Mouse (Mus musculus) lung, postnatal 0 days (tissue): Measurements from ENCODE around the gene Agpat2. TPM values are rescaled to one million over a fixed set of nuclear protein-coding genes. Genes with fewer than 3 reads are reported as not detected.

Experiments used
- ATAC-seq: fragments of 200-750 bp; cut with Nextera tagmentation; 2 replicates; pipeline ENCODE4 v1.8.0; 2017; ENCODE audit warnings: moderate library complexity
- DNase-seq: peaks from one replicate; pipeline ENCODE4 v3.0.0-alpha.2; 2016; ENCODE audit warnings: low spot score
- H3K27ac ChIP-seq: fragments of 300-500 bp; sonication (generic); 2 replicates; pipeline ENCODE4 v1.5.1; 2014; ENCODE audit warnings: antibody characterized with exemption, mild to moderate bottlenecking, low read length, mixed read lengths
- H3K27me3 ChIP-seq: fragments of 300-500 bp; sonication (generic); replicated peaks from 2 replicates; pipeline ENCODE4 v1.6.1; 2014; ENCODE audit warnings: low read length, mixed read lengths; ENCODE audit not compliant: insufficient read depth
- H3K36me3 ChIP-seq: fragments of 300-500 bp; sonication (generic); 2 replicates; pipeline ENCODE4 v1.6.1; 2014; ENCODE audit warnings: low read length, mixed read lengths; ENCODE audit not compliant: insufficient read depth
- H3K4me1 ChIP-seq: fragments of 300-500 bp; sonication (generic); 2 replicates; pipeline ENCODE4 v1.6.1; 2014; ENCODE audit warnings: antibody characterized with exemption, low read depth, low read length, mixed read lengths; ENCODE audit not compliant: insufficient read depth
- H3K4me2 ChIP-seq: fragments of 300-500 bp; sonication (generic); replicated peaks from 2 replicates; pipeline ENCODE4 v1.6.1; 2014; ENCODE audit warnings: low read depth, mild to moderate bottlenecking, low read length, moderate library complexity, mixed read lengths
- H3K4me3 ChIP-seq: fragments of 300-500 bp; sonication (generic); 2 replicates; pipeline ENCODE4 v1.5.1; 2014; ENCODE audit warnings: low read depth, low read length
- H3K9ac ChIP-seq: fragments of 300-500 bp; sonication (generic); replicated peaks from 2 replicates; pipeline ENCODE4 v1.6.1; 2014; ENCODE audit warnings: low read depth, mild to moderate bottlenecking
- H3K9me3 ChIP-seq: fragments of 300-500 bp; sonication (generic); 2 replicates; pipeline ENCODE4 v1.6.1; 2016; ENCODE audit warnings: low read length, mixed read lengths
- CTCF ChIP-seq: IDR thresholded peaks from 2 replicates; pipeline ENCODE4 v1.5.1; 2016; ENCODE audit warnings: antibody characterized with exemption, mild to moderate bottlenecking
- EP300 ChIP-seq: IDR thresholded peaks from 2 replicates; pipeline ENCODE4 v1.6.1; 2016; ENCODE audit warnings: antibody characterized with exemption, mild to moderate bottlenecking, control low read depth
- WGBS: fragments of 180-500 bp; shearing (Covaris S2); extraction: QIAGEN DNeasy Blood & Tissue Kit; methylation state at CpG from one replicate; pipeline ENCODE4 v1.1.7; 2014; 5-methylcytosine and 5-hydroxymethylcytosine counted together
- polyA plus RNA-seq: library from polyadenylated mRNA; unstranded; fragments of >200 nt; fragmentation: Nextera tagmentation; extraction: Ambion mirVana; gene quantifications from 2 replicates; pipeline ENCODE4 v1.2.1, GENCODE M21; 2015

Gene Agpat2
- polyA plus RNA-seq, 1 experiment from 2014 or later, result 72.8 TPM

- Histone ChIP-seq H3K4me2 (peak overlapping the region; percentile 74), H3K27me3 (no peaks in the 10 kb centered on the region), H3K27ac (peak overlapping the region; percentile 91; the same call in 1 of the 2 replicates), H3K9ac (peak overlapping the region; percentile 79), H3K4me1 (peaks cover 6% of the 10 kb centered on the region; the same call in 1 of the 2 replicates), H3K4me3 (peak overlapping the region; percentile 58), H3K9me3 (no peaks in the 10 kb centered on the region), H3K36me3 (peaks cover 28% of the 10 kb centered on the region)
- ATAC-seq (no peak), DNase-seq (no peak)
- TF ChIP-seq CTCF (no peak), EP300 (no peak)
- 82% methylated on average over 7 of the region's 7 CpGs for WGBS
Observed at GRCm38 (mm10) chr2:26590282-26590681, 13.9 kb downstream of the Agpat2 start.

- H3K4me3 ChIP-seq, result peak overlapping the region; percentile 58
- no peaks in the 10 kb centered on the region for H3K27me3 ChIP-seq
- H3K4me2 ChIP-seq, result peak overlapping the region; percentile 74
- DNase-seq (no peak), ATAC-seq (no peak)
- peak overlapping the region; percentile 91 for H3K27ac ChIP-seq
- 77% methylated on average over 10 of the region's 10 CpGs for WGBS
- peak overlapping the region; percentile 79 for H3K9ac ChIP-seq
- H3K4me1 ChIP-seq, result peaks cover 6% of the 10 kb centered on the region; the same call in 1 of the 2 replicates
- no peaks in the 10 kb centered on the region for H3K9me3 ChIP-seq
- TF ChIP-seq EP300, result no peak
- TF ChIP-seq CTCF, result no peak
- H3K36me3 ChIP-seq, result peaks cover 19% of the 10 kb centered on the region
Observed at GRCm38 (mm10) chr2:26589284-26589683, 14.9 kb downstream of the Agpat2 start.

GRCm38 (mm10) chr2:26588573-26588972 is 15.6 kb downstream of the Agpat2 start:
- Histone ChIP-seq H3K9ac (peak overlapping the region; percentile 79), H3K4me3 (peak overlapping the region; percentile 58), H3K9me3 (no peaks in the 10 kb centered on the region), H3K27ac (peak overlapping the region; percentile 91), H3K4me1 (peaks cover 6% of the 10 kb centered on the region; the same call in 1 of the 2 replicates), H3K36me3 (peaks cover 19% of the 10 kb centered on the region), H3K27me3 (no peaks in the 10 kb centered on the region), H3K4me2 (peak overlapping the region; percentile 74)
- WGBS, result 24% methylated on average over 4 of the region's 4 CpGs
- DNase-seq (no peak), ATAC-seq (no peak)
- TF ChIP-seq EP300, result no peak
- TF ChIP-seq CTCF, result no peak

- ATAC-seq (peak; percentile 4), DNase-seq (peak; percentile 39)
- Histone ChIP-seq H3K9me3 (no peaks in the 10 kb centered on the region), H3K9ac (peak overlapping the region; percentile 79), H3K4me1 (peaks cover 10% of the 10 kb centered on the region; the same call in 1 of the 2 replicates), H3K36me3 (peaks cover 3% of the 10 kb centered on the region; the same call in 1 of the 2 replicates), H3K27me3 (no peaks in the 10 kb centered on the region), H3K27ac (peak overlapping the region; percentile 91), H3K4me2 (peak overlapping the region; percentile 74), H3K4me3 (peak overlapping the region; percentile 58)
- 5% methylated on average over 10 of the region's 11 CpGs for WGBS
- TF ChIP-seq EP300, result no peak
- no peak; the same call in 1 of the 2 replicates for TF ChIP-seq CTCF
Observed at GRCm38 (mm10) chr2:26587044-26587405, 17.2 kb downstream of the Agpat2 start.

GRCm38 (mm10) chr2:26586294-26587043 is 17.7 kb downstream of the Agpat2 start, which contains the start of gene Gm20532:
Gm20532 (plus strand) TSS chr2:26586639.
- H3K9me3 ChIP-seq, result no peaks in the 10 kb centered on the region
- DNase-seq, result peak; percentile 66
- ATAC-seq, result peak; percentile 32
- H3K36me3 ChIP-seq, result no peaks in the 10 kb centered on the region
- peak within 1 kb of the TSS; percentile 74 for H3K4me2 ChIP-seq
- peak within 1 kb of the TSS; percentile 79 for H3K9ac ChIP-seq
- H3K4me1 ChIP-seq, result peaks cover 8% of the 10 kb centered on the region; the same call in 1 of the 2 replicates
- H3K4me3 ChIP-seq, result peak within 1 kb of the TSS; percentile 58
- no peak for TF ChIP-seq EP300
- TF ChIP-seq CTCF, result peak; percentile 68
- under 1% methylated on average over 36 of the region's 65 CpGs for WGBS
- no peaks in the 10 kb centered on the region for H3K27me3 ChIP-seq
- peak within 1 kb of the TSS; percentile 91 for H3K27ac ChIP-seq

GRCm38 (mm10) chr2:26585713-26586112 is 18.5 kb downstream of the Agpat2 start:
- H3K4me2 ChIP-seq, result peak overlapping the region; percentile 74
- H3K4me3 ChIP-seq, result peak overlapping the region; percentile 58
- no peaks in the 10 kb centered on the region for H3K36me3 ChIP-seq
- H3K27me3 ChIP-seq, result no peaks in the 10 kb centered on the region
- peaks cover 4% of the 10 kb centered on the region; the same call in 1 of the 2 replicates for H3K4me1 ChIP-seq
- H3K27ac ChIP-seq, result peak overlapping the region; percentile 91
- DNase-seq (no peak), ATAC-seq (no peak)
- peak overlapping the region; percentile 79 for H3K9ac ChIP-seq
- H3K9me3 ChIP-seq, result no peaks in the 10 kb centered on the region
- 33% methylated on average over 6 of the region's 6 CpGs for WGBS
- TF ChIP-seq CTCF, result peak; percentile 11; the same call in 1 of the 2 replicates
- TF ChIP-seq EP300, result no peak
